Mouse (Mus musculus) naive thymus-derived CD4-positive, alpha-beta T cell, adult 5 months (primary cell): ENCODE data around the gene Ccl4. TPM values are rescaled to one million over a fixed set of nuclear protein-coding genes. Genes with fewer than 3 reads are reported as not detected.

ENCODE experiments used
- polyA plus RNA-seq: library from polyadenylated mRNA; unstranded; fragments of 100-300 nt; shearing (Covaris generic); gene quantifications from one replicate; pipeline ENCODE4 v1.2.1, GENCODE M21; 2017

Ccl4 gene
- not detected for polyA plus RNA-seq

DNA sequence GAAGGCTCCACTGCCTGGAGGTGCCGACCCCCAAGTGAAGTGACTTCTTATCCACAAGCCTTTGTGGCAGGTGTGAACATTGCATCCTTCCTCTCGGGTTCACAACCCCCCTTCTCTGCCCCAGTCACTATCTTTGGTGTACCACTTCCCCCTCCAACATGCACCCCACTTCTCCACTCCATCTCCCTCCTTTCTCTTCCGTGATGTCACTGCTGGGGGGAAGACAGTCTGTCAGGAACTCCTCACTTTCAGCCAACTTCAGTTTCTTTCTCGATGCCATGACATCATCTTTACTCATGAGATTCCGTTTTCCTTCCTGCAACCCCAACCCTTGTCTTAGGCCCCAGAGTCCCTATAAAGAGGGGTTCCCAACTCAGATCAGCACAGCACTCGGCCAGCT is at the start of gene Ccl4:
Gene Ccl4, plus strand, starts transcription at position 381 of the 400 bp plus-strand sequence.

DNA sequence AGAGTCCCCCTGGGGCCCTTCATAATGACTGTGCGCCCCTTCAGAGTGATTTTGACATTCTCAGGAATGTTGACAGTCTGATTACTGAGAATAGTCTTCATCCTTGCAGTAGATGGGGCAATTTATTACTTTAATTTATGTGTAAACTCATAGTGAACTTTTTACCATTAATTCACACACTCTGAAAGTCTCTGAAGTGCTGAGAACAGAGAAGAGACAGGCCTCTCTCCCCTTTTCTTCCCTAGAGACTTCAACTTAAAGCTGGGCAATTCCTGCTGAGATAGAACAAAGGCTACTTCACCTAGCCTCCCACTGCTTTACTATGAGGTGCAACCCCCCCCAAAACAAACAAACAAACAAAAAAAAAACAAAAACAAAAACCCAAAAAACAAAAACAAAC is 16.9 kb upstream of the Ccl4 start, which contains the start of gene Rpl9-ps1:
Gene Rpl9-ps1, minus strand, starts transcription at position 101 of the 400 bp plus-strand sequence.

DNA sequence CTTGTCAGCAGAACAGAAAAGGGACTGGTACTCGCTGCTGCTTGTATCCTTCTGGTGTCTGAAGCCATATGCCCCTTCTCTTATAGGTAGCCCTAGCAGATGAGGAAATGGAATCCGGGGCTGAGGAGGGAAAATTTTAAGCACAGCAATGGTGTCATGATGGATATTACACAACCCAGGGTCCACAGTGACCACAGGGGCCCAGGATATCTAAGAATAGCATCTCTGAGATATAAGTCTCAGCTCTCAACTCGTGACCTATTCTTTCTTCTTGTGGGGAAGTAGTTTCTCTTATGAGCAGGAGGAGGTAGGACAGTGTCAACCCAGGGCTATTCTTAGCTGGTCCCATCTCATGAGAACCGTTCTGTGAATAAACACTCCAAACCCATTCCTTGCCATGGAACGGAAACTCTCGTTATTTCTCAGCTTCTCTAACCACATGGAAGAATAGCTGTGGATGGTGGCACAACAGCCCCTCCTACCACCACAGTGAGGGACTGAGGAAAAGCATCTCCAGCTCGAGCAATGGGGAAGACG is 13.0 kb upstream of the Ccl4 start, which contains the start of gene Ccl3:
Gene Ccl3, minus strand, starts transcription at position 51 of the 537 bp plus-strand sequence.

DNA sequence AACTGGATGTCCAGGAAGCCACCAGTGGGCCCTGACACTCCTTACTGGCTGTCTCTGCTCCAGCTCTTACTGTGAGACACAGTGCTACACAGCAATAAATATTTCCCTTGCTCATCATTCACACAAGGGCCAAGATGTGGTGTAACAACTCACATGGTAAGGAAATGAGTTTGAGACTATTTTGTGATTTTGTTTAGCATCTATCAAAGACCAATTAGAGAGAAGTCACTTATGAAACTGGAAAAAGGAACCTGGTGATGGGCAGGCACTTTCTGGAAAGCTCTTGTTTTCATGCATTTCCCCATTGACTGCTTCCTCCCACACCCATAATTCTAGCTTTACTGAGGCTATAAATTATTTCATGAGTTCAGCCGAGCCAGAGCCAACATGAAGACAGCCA is 41.3 kb downstream of the Ccl4 start, which contains the start of gene Wfdc17:
Gene Wfdc17, plus strand, starts transcription at position 287 of the 400 bp plus-strand sequence.

DNA sequence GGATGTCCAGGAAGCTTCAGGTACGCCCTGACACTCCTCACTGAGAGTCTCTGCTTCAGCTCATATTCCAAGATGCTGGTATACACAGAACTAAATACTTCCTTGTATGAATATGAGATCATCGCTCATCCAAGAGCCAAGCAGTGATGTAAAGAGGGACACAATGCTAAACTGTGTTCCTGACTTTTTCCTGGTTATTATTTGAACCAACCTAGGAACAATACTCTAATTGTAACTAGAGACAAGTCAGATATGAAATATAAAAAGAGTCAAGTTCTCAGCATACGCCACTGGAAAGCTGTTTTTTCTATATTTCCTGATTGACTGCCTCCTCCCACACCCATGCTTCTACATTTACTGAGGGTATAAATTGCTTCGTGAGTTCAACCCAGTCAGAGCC is 46.3 kb downstream of the Ccl4 start, which contains the start of gene Wfdc18:
Gene Wfdc18, plus strand, starts transcription at position 301 of the 400 bp plus-strand sequence.

Other genes starting within 250 kb of the Ccl4 start
- gene Gas2l2, start 233.1 kb upstream of the Ccl4 start, polyA plus RNA-seq: not detected
- gene 1700020L24Rik, start 224.9 kb upstream of the Ccl4 start, polyA plus RNA-seq: 0.87 TPM
- not detected for gene Mmp28, start 199.5 kb upstream of the Ccl4 start, polyA plus RNA-seq
- gene Taf15, start 189.5 kb upstream of the Ccl4 start, polyA plus RNA-seq: 22.8 TPM
- gene Heatr9, start 140.4 kb upstream of the Ccl4 start, polyA plus RNA-seq: not detected
- gene Ccl5, start 132.1 kb upstream of the Ccl4 start, polyA plus RNA-seq: 1.4 TPM
- not detected for gene Ccl9, start 83.9 kb upstream of the Ccl4 start, polyA plus RNA-seq
- not detected for gene Ccl6, start 69.5 kb upstream of the Ccl4 start, polyA plus RNA-seq
- gene Rpl9-ps1, start 17.0 kb upstream of the Ccl4 start, polyA plus RNA-seq: not detected
- gene Ccl3, start 13.2 kb upstream of the Ccl4 start, polyA plus RNA-seq: not detected
- gene Wfdc17, start 41.4 kb downstream of the Ccl4 start, polyA plus RNA-seq: not detected
- not detected for gene Wfdc18, start 46.4 kb downstream of the Ccl4 start, polyA plus RNA-seq
- not detected for gene Wfdc21, start 84.4 kb downstream of the Ccl4 start, polyA plus RNA-seq
- 32.1 TPM for gene Heatr6, start 91.1 kb downstream of the Ccl4 start, polyA plus RNA-seq
- gene Hnf1b, start 187.5 kb downstream of the Ccl4 start, polyA plus RNA-seq: not detected